Mouse (Mus musculus) bone marrow, adult 2 months (tissue): ENCODE measurements around the gene Hhat.

ENCODE experiments used
- CTCF ChIP-seq: fragments of 200-500 bp; IDR thresholded peaks from 2 replicates; pipeline ENCODE4 v1.5.1; 2011; ENCODE audit warnings: low read length, control low read depth; ENCODE audit not compliant: control insufficient read depth, insufficient read depth
- POLR2A ChIP-seq: fragments of 200-500 bp; IDR thresholded peaks from 2 replicates; pipeline ENCODE4 v1.6.1; 2011; ENCODE audit warnings: low read depth, mild to moderate bottlenecking, control low read depth, low read length, borderline replicate concordance; ENCODE audit not compliant: control insufficient read depth

DNA sequence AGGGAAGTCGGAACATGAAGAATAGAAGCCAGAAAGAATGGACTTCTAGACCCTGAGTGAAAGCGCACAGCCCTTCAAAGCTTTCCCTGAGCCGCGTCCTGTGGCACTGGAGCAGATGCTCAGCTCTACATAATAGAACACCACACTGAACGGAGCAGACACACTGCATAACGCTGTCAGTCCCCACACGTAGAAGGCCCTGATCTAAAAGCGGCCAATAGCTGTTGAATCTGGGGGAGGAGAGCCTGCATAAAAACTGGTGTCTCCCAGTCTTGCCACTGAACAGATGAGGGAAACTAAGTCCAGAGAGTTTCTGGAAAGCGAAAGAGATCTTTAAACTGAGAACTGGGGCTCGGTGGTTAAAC lies 911 bp downstream of the Hhat start:
- TF ChIP-seq CTCF (no peak), POLR2A (no peak)
